In genomic region chr1:54492435-54492841, GRCm38 (mm10) we compare ENCODE assay signal across 15 mouse cellular contexts. TPM values are rescaled to one million over a fixed set of nuclear protein-coding genes. Genes with fewer than 3 reads are reported as not detected.
DNase-seq lines count a peak whose midpoint lies in the region; ATAC-seq lines count a peak whose summit lies in the region.
"Had no signal": no experiment of that assay in that cellular context is flagged by ENCODE, and none has a peak within 500 bp of the region (broad histone marks: within the 10 kb centered on the region; RNA-seq: fewer than 3 reads in every experiment).

No protein-coding gene starts in this region.

- no peak overlapping the region for H3K27ac ChIP-seq in forebrain, embryonic 14.5 days (ENCODE audit: low read depth, low read length)
- H3K27ac ChIP-seq in forebrain, embryonic 15.5 days (replicated peaks) = no peak overlapping the region
- no peak overlapping the region for H3K27ac ChIP-seq in kidney, embryonic 16.5 days (ENCODE audit: low read length)
- H3K27ac ChIP-seq in hindbrain, embryonic 10.5 days = no peak overlapping the region
- H3K27ac ChIP-seq: embryonic facial prominence, embryonic 10.5 days; heart, embryonic 13.5 days; neural tube, embryonic 13.5 days had no signal

- H3K9ac ChIP-seq in forebrain, embryonic 14.5 days (ENCODE audit: low read length) = no peak overlapping the region
- H3K9ac ChIP-seq in forebrain, embryonic 15.5 days (replicated peaks) = no peak overlapping the region
- H3K9ac ChIP-seq in kidney, embryonic 16.5 days (replicated peaks; ENCODE audit: low read length) = no peak overlapping the region
- H3K9ac ChIP-seq: heart, embryonic 13.5 days; neural tube, embryonic 13.5 days had no signal

- H3K9me3 ChIP-seq in forebrain, embryonic 14.5 days (replicated peaks; ENCODE audit: control insufficient read depth, low read length) = no peaks in the 10 kb centered on the region
- no peaks in the 10 kb centered on the region for H3K9me3 ChIP-seq in forebrain, embryonic 15.5 days
- no peaks in the 10 kb centered on the region for H3K9me3 ChIP-seq in kidney, embryonic 16.5 days (ENCODE audit: low read length)
- no peaks in the 10 kb centered on the region for H3K9me3 ChIP-seq in hindbrain, embryonic 10.5 days
- H3K9me3 ChIP-seq: embryonic facial prominence, embryonic 10.5 days; heart, embryonic 13.5 days; neural tube, embryonic 13.5 days had no signal

- 86% methylated on average over 2 of the region's 2 CpGs for WGBS in forebrain, embryonic 14.5 days
- 88% methylated on average over 2 of the region's 2 CpGs for WGBS in forebrain, embryonic 15.5 days
- 82% methylated on average over 2 of the region's 2 CpGs for WGBS in kidney, embryonic 16.5 days
- 86% methylated on average over 2 of the region's 2 CpGs for WGBS in hindbrain, embryonic 10.5 days

- H3K4me1 ChIP-seq in forebrain, embryonic 14.5 days (ENCODE audit: control insufficient read depth, insufficient read depth, low read length) = no peaks in the 10 kb centered on the region
- no peaks in the 10 kb centered on the region for H3K4me1 ChIP-seq in forebrain, embryonic 15.5 days
- no peaks in the 10 kb centered on the region for H3K4me1 ChIP-seq in kidney, embryonic 16.5 days (ENCODE audit: insufficient read depth, low read length)
- no peaks in the 10 kb centered on the region for H3K4me1 ChIP-seq in hindbrain, embryonic 10.5 days (replicated peaks)
- H3K4me1 ChIP-seq: embryonic facial prominence, embryonic 10.5 days; heart, embryonic 13.5 days; neural tube, embryonic 13.5 days had no signal

- H3K4me2 ChIP-seq in forebrain, embryonic 14.5 days (ENCODE audit: low read length) = no peak overlapping the region
- H3K4me2 ChIP-seq in forebrain, embryonic 15.5 days (replicated peaks) = no peak overlapping the region
- H3K4me2 ChIP-seq in kidney, embryonic 16.5 days (replicated peaks; ENCODE audit: low read depth, low read length) = no peak overlapping the region
- H3K4me2 ChIP-seq: heart, embryonic 13.5 days; neural tube, embryonic 13.5 days had no signal

- ATAC-seq in forebrain, embryonic 14.5 days = no peak
- no peak for ATAC-seq in forebrain, embryonic 15.5 days (replicated peaks)
- ATAC-seq in inflammation-experienced regulatory T-cells, adult 6 months = peak; percentile 85
- ATAC-seq in kidney, embryonic 16.5 days (ENCODE audit: low FRiP score, low TSS enrichment) = no peak

- peaks cover 69% of the 10 kb centered on the region for H3K36me3 ChIP-seq in forebrain, embryonic 14.5 days (ENCODE audit: control insufficient read depth, insufficient read depth, low read length)
- peaks cover 56% of the 10 kb centered on the region for H3K36me3 ChIP-seq in forebrain, embryonic 15.5 days
- H3K36me3 ChIP-seq in kidney, embryonic 16.5 days (ENCODE audit: insufficient read depth, low read length) = 0 out of 2 replicates have a peak, but pooled peaks cover 7% of the 10 kb centered on the region
- H3K36me3 ChIP-seq in hindbrain, embryonic 10.5 days = peaks cover 24% of the 10 kb centered on the region

- no peak overlapping the region for H3K4me3 ChIP-seq in forebrain, embryonic 14.5 days (ENCODE audit: low read depth, low read length)
- H3K4me3 ChIP-seq in forebrain, embryonic 15.5 days = no peak overlapping the region
- H3K4me3 ChIP-seq in kidney, embryonic 16.5 days (ENCODE audit: low read length) = no peak overlapping the region
- H3K4me3 ChIP-seq in hindbrain, embryonic 10.5 days = no peak overlapping the region
- H3K4me3 ChIP-seq: embryonic facial prominence, embryonic 10.5 days; heart, embryonic 13.5 days; neural tube, embryonic 13.5 days had no signal

- peak; percentile 26 for DNase-seq in forebrain, embryonic 14.5 days (ENCODE audit: low spot score)
- DNase-seq in lung, postnatal 36 days = peak; percentile 8
- no peak for DNase-seq in lung, postnatal 4 days
- peak; percentile 84 for DNase-seq in thymus, postnatal 25 days
- DNase-seq in hindbrain, embryonic 10.5 days (ENCODE audit: low spot score) = no peak
- DNase-seq: B cell, adult 2 months; kidney, adult 8-10 months; lung, adult 2 months; right cerebral cortex, postnatal 4 days had no signal

- H3K27me3 ChIP-seq in forebrain, embryonic 14.5 days (replicated peaks; ENCODE audit: control insufficient read depth, insufficient read depth, low read length) = no peaks in the 10 kb centered on the region
- no peaks in the 10 kb centered on the region for H3K27me3 ChIP-seq in forebrain, embryonic 15.5 days
- H3K27me3 ChIP-seq in kidney, embryonic 16.5 days (ENCODE audit: insufficient read depth, low read length) = no peaks in the 10 kb centered on the region
- no peaks in the 10 kb centered on the region for H3K27me3 ChIP-seq in hindbrain, embryonic 10.5 days (ENCODE audit: insufficient read depth, poor library complexity, severe bottlenecking)
- H3K27me3 ChIP-seq: heart, embryonic 13.5 days; neural tube, embryonic 13.5 days had no signal

RNA-seq across cellular contexts. Expression of gene Gtf3c3, which starts 53.7 kb away (rescaled TPM):
- polyA plus RNA-seq in forebrain, embryonic 14.5 days (2014; fragmentation: Nextera tagmentation; extraction: Ambion mirVana) = 19.0 and 24.4 TPM in 2 replicates
- polyA plus RNA-seq in forebrain, embryonic 15.5 days (2015; fragmentation: Nextera tagmentation; extraction: Ambion mirVana) = 23.8 and 24.3 TPM in 2 replicates
- polyA plus RNA-seq in inflammation-experienced regulatory T-cells, adult 6 months (2017; shearing (Covaris generic)) = 10 to 100 TPM; 15.3 to 18.9 (median 18.7) TPM
- 25.7 and 28.1 TPM in 2 replicates for polyA plus RNA-seq in kidney, embryonic 16.5 days (2015; fragmentation: Nextera tagmentation; extraction: Ambion mirVana)
- 28.1 and 29.3 TPM in 2 replicates for polyA plus RNA-seq in hindbrain, embryonic 10.5 days (2016; fragmentation: Nextera tagmentation; extraction: Ambion mirVana)

Comparison
In these comparisons a context has a peak if more than half of its experiments do, and no peak if none do; other contexts are left out.
1. DNase-seq: peak in forebrain, embryonic 14.5 days (single experiment), lung, postnatal 36 days (single experiment) and thymus, postnatal 25 days (single experiment); none in lung, postnatal 4 days (0 of 2) and hindbrain, embryonic 10.5 days (single experiment).